Mouse (Mus musculus): ENCODE measurements around the gene Spag9. TPM values are rescaled to one million over a fixed set of nuclear protein-coding genes. Genes with fewer than 3 reads are reported as not detected.

The Spag9 gene
- polyA plus RNA-seq, 1 experiment from 2014 or later, result 89.6 TPM

DNA sequence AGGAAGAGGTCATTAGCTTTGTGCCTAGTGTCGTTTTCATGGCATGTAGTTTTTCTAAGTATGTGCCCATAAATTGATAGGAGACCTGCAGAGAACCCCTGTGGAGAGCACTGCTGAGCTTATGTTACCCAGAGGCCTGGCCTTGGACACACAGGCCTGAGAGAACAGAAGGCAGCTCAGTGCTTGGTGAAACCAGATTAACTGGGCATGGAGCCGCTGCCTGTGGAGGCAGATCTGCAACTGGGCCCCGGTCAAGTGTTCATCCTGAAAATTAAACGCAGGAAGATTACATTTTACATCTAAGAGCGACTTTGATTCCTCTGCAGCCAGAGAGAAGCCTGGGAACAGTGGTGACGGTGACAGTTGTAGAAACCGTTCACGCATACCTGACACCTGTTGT is 132.6 kb downstream of the Spag9 start:
- ATAC-seq (no peak), DNase-seq (ENCODE audit: low spot score) (no peak)
- 82% methylated on average over 8 of the region's 8 CpGs for WGBS
- no peaks in the 10 kb centered on the region for H3K27me3 ChIP-seq (replicated peaks; ENCODE audit: control insufficient read depth, insufficient read depth, low read length)
- H3K4me2 ChIP-seq (ENCODE audit: low read length), result no peak overlapping the region
- no peaks in the 10 kb centered on the region for H3K9me3 ChIP-seq (replicated peaks; ENCODE audit: control insufficient read depth, low read length)
- no peak overlapping the region for H3K4me3 ChIP-seq (ENCODE audit: low read depth, low read length)
- no peak overlapping the region for H3K9ac ChIP-seq (ENCODE audit: low read length)
- peaks cover 34% of the 10 kb centered on the region for H3K36me3 ChIP-seq (ENCODE audit: control insufficient read depth, insufficient read depth, low read length)
- H3K27ac ChIP-seq (ENCODE audit: low read depth, low read length), result no peak overlapping the region
- peaks cover 8% of the 10 kb centered on the region; the same call in 1 of the 2 replicates for H3K4me1 ChIP-seq (ENCODE audit: control insufficient read depth, insufficient read depth, low read length)

DNA sequence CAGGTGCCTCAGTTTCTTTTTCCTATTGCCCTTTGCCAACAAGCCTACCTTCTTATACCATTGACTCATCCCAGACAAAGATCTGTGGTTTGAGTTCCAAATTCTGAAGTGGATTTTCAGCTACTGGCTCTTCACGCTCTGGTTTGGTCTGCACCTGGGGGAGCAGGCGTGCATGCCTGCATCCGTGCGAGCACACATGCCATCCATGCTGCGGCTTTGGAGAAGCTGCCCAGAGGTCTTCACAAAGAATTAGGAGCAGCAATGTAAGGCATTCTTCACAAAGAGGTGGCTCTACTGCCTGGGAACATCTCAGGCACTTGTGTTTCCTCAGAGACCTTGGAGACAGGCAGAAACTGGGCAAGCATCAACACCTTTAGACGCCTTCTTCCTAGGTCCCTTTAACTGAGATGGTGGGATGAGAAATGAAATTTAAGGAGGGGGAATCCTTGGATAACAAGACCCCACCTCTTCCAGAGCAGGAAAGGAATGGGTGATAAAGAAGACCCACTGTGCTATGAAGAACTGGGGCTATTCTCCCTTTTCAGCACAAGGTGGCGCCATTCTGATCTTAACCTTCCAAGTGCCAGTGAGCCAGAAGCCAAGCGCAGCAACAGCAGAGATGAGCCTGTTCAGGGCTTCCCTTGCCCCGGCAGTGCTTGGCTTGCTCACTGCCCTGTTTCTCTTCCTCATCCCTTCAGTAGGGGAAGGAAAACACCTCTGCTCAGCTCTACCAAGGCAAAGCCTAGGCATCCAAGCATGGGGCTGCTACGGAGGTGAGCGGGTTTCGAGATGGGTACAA is 133.6 kb downstream of the Spag9 start:
- H3K27ac ChIP-seq (ENCODE audit: low read depth, low read length), result no peak overlapping the region
- H3K36me3 ChIP-seq (ENCODE audit: control insufficient read depth, insufficient read depth, low read length), result peaks cover 27% of the 10 kb centered on the region
- H3K27me3 ChIP-seq (replicated peaks; ENCODE audit: control insufficient read depth, insufficient read depth, low read length), result no peaks in the 10 kb centered on the region
- H3K4me3 ChIP-seq (ENCODE audit: low read depth, low read length), result no peak overlapping the region
- H3K4me2 ChIP-seq (ENCODE audit: low read length), result no peak overlapping the region
- WGBS, result 63% methylated on average over 12 of the region's 12 CpGs
- DNase-seq (ENCODE audit: low spot score) (peak; percentile 90), ATAC-seq (peak; percentile 45; the same call in 1 of the 2 replicates)
- no peak overlapping the region for H3K9ac ChIP-seq (ENCODE audit: low read length)
- H3K9me3 ChIP-seq (replicated peaks; ENCODE audit: control insufficient read depth, low read length), result no peaks in the 10 kb centered on the region
- H3K4me1 ChIP-seq (ENCODE audit: control insufficient read depth, insufficient read depth, low read length), result peaks cover 17% of the 10 kb centered on the region; the same call in 1 of the 2 replicates

DNA sequence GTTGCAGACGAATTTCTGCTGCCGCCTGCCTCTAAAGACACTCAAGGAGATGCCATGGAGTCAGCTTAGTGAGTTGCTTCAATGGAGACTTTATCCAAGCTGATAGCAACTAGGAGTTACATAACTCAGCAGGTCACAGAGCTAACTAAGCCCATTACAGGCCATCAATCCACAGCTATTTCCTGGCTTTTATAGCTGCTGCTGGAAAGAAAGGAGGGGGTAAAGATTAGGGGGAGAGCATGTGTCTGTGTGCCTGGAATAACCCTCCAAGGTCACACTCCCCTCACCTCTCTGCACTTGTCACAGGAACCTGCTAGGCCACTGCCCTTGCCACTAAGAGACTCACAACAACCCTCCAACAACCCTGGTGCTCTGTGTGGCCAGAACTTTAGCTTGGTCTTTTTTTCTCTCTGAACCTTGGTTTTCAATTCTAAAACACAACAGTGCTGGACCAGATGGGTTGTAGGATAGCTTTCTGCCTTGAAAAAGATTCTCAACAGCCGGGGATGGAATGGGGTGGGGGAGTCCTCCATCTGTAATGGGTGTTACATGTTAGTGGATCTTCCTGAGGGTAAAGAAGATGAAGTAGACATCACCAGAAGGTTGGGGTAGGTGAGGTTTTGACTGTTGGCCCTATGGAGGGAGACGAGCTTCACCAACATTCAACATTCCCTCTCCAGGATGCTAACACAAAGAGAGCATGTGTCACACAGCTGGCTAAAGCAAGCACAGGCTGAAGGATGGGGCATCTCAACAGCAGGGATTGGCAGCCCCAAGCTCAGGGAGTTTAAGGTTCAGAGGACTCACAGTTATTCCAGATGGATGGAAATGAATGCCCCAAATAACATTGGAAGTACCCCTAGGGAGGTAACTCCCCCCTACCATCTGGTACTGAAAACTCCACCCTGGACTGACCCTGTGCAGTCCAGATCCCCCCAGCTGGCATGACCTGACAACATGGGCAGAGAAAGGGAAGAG is 134.5 kb downstream of the Spag9 start:
- no peaks in the 10 kb centered on the region for H3K9me3 ChIP-seq (replicated peaks; ENCODE audit: control insufficient read depth, low read length)
- H3K4me3 ChIP-seq (ENCODE audit: low read depth, low read length), result no peak overlapping the region
- 70% methylated on average over 4 of the region's 4 CpGs for WGBS
- H3K4me2 ChIP-seq (ENCODE audit: low read length), result no peak overlapping the region
- ATAC-seq (no peak), DNase-seq (ENCODE audit: low spot score) (no peak)
- no peak overlapping the region for H3K9ac ChIP-seq (ENCODE audit: low read length)
- H3K4me1 ChIP-seq (ENCODE audit: control insufficient read depth, insufficient read depth, low read length), result peaks cover 22% of the 10 kb centered on the region; the same call in 1 of the 2 replicates
- no peak overlapping the region for H3K27ac ChIP-seq (ENCODE audit: low read depth, low read length)
- H3K27me3 ChIP-seq (replicated peaks; ENCODE audit: control insufficient read depth, insufficient read depth, low read length), result no peaks in the 10 kb centered on the region
- H3K36me3 ChIP-seq (ENCODE audit: control insufficient read depth, insufficient read depth, low read length), result peaks cover 18% of the 10 kb centered on the region

DNA sequence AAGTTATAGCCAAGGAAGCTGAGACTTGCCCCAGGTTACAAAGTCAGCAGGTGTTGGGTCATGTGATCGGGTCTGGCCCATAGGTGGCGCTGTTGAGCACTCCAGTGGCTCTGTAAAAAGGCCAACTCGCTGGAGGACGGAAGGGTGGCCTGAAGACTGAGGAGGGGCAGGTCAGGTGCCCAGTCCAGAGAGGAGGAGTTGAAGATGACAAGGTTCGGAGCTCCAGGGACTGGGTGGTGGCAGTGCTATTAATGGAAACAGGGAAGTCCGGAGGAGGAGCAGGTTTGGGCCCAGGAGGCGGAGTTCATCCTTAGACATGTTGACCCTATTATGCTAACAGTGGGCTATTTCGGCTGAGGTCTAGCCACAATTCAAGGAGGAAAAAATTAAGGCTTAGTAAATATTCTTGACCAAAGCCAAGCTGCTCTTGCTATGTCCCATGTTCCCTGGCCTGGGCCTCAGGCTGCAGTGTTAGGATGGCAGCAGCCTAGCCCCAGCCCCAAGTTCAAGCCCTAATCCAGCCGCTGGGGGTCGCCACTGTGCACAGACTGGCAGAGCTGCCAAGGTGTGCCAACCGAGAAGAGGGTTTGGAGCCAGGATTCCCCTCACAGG is 137.6 kb downstream of the Spag9 start:
- H3K27me3 ChIP-seq (replicated peaks; ENCODE audit: control insufficient read depth, insufficient read depth, low read length), result no peaks in the 10 kb centered on the region
- H3K4me1 ChIP-seq (ENCODE audit: control insufficient read depth, insufficient read depth, low read length), result peaks cover 22% of the 10 kb centered on the region
- WGBS, result 14% methylated on average over 11 of the region's 11 CpGs
- H3K9me3 ChIP-seq (replicated peaks; ENCODE audit: control insufficient read depth, low read length), result no peaks in the 10 kb centered on the region
- no peak overlapping the region for H3K4me2 ChIP-seq (ENCODE audit: low read length)
- peaks cover 8% of the 10 kb centered on the region for H3K36me3 ChIP-seq (ENCODE audit: control insufficient read depth, insufficient read depth, low read length)
- DNase-seq (ENCODE audit: low spot score), result peak; percentile 80
- H3K9ac ChIP-seq (ENCODE audit: low read length), result no peak overlapping the region
- no peak overlapping the region; the same call in 1 of the 2 replicates for H3K27ac ChIP-seq (ENCODE audit: low read depth, low read length)
- no peak overlapping the region for H3K4me3 ChIP-seq (ENCODE audit: low read depth, low read length)
- peak; percentile 72 for ATAC-seq

DNA sequence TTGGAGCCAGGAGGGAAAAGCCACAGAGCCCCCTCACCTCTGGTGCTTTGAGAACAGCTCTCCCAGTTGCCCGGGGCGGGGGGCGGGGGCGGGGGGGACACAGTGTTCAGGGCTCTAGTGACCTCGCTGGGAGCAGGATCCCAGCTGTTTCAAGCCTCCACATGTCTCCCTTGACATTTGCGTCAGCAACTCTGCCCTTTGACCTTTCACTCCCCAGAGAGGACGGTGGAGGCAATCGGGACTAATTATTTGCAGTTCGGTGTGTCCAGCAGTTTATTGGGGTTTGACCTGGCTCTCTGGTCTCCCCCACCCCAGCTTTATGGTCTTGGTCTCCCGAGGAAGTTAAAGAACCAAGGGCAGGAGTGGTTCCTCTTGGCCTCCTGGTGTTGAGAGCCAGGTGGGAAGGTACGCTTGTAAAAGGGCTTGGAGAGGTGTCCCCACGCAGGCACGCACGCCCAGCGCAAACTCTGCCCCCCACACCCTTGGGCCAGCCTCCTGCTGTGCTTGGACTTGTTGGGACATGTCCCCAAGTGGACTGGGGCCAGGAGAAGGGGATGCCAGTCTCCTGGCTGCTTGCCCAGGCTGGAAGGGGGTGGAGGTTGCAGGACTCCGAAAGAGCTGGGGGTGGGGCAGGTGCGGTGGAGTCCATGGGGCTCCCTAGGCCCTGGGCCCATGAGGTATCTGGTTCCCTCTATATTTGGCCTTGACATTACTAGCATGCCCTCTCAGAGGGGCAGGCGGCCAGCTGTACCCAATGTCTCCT is 138.4 kb downstream of the Spag9 start:
- Histone ChIP-seq H3K9me3 (replicated peaks; ENCODE audit: control insufficient read depth, low read length) (no peaks in the 10 kb centered on the region), H3K27ac (ENCODE audit: low read depth, low read length) (no peak overlapping the region), H3K4me2 (ENCODE audit: low read length) (peak overlapping the region; percentile 3; the same call in 1 of the 2 replicates), H3K4me3 (ENCODE audit: low read depth, low read length) (no peak overlapping the region), H3K36me3 (ENCODE audit: control insufficient read depth, insufficient read depth, low read length) (peaks cover 2% of the 10 kb centered on the region), H3K9ac (ENCODE audit: low read length) (peak overlapping the region; percentile 21; the same call in 1 of the 2 replicates), H3K4me1 (ENCODE audit: control insufficient read depth, insufficient read depth, low read length) (peaks cover 22% of the 10 kb centered on the region), H3K27me3 (replicated peaks; ENCODE audit: control insufficient read depth, insufficient read depth, low read length) (no peaks in the 10 kb centered on the region)
- 42% methylated on average over 18 of the region's 18 CpGs for WGBS
- 0 out of 2 replicates have a peak, but pooled peaks have one; percentile 11 for ATAC-seq
- peak; percentile 62 for DNase-seq (ENCODE audit: low spot score)

- DNase-seq (ENCODE audit: low spot score) (no peak), ATAC-seq (no peak)
These were observed 139.7 kb downstream of the Spag9 start for GRCm38 (mm10) chr11:94135581-94136001.

GRCm38 (mm10) chr11:94136656-94137055 is 140.8 kb downstream of the Spag9 start:
- DNase-seq (ENCODE audit: low spot score) (no peak), ATAC-seq (no peak)
- H3K27me3 ChIP-seq (replicated peaks; ENCODE audit: control insufficient read depth, insufficient read depth, low read length), result no peaks in the 10 kb centered on the region
- no peaks in the 10 kb centered on the region for H3K9me3 ChIP-seq (replicated peaks; ENCODE audit: control insufficient read depth, low read length)
- no peak overlapping the region for H3K9ac ChIP-seq (ENCODE audit: low read length)
- no peaks in the 10 kb centered on the region for H3K36me3 ChIP-seq (ENCODE audit: control insufficient read depth, insufficient read depth, low read length)
- H3K4me3 ChIP-seq (ENCODE audit: low read depth, low read length), result no peak overlapping the region
- H3K4me2 ChIP-seq (ENCODE audit: low read length), result no peak overlapping the region
- H3K27ac ChIP-seq (ENCODE audit: low read depth, low read length), result no peak overlapping the region
- peaks cover 15% of the 10 kb centered on the region for H3K4me1 ChIP-seq (ENCODE audit: control insufficient read depth, insufficient read depth, low read length)
- WGBS, result 84% methylated on average over 7 of the region's 7 CpGs

More at GRCm38 (mm10) chr11:94135581-94136001, 139.7 kb downstream of the Spag9 start:
- H3K27ac ChIP-seq (ENCODE audit: low read depth, low read length), result no peak overlapping the region; the same call in 1 of the 2 replicates
- no peak overlapping the region for H3K4me3 ChIP-seq (ENCODE audit: low read depth, low read length)
- 68% methylated on average over 8 of the region's 8 CpGs for WGBS
- H3K27me3 ChIP-seq (replicated peaks; ENCODE audit: control insufficient read depth, insufficient read depth, low read length), result no peaks in the 10 kb centered on the region
- peaks cover 18% of the 10 kb centered on the region for H3K4me1 ChIP-seq (ENCODE audit: control insufficient read depth, insufficient read depth, low read length)
- H3K9me3 ChIP-seq (replicated peaks; ENCODE audit: control insufficient read depth, low read length), result no peaks in the 10 kb centered on the region
- H3K36me3 ChIP-seq (ENCODE audit: control insufficient read depth, insufficient read depth, low read length), result no peaks in the 10 kb centered on the region; the same call in 1 of the 2 replicates
- no peak overlapping the region for H3K9ac ChIP-seq (ENCODE audit: low read length)
- no peak overlapping the region for H3K4me2 ChIP-seq (ENCODE audit: low read length)

Data from forebrain, embryonic 14.5 days (tissue).